Mouse (Mus musculus): Measurements from ENCODE around the gene Zfp174. TPM values are rescaled to one million over a fixed set of nuclear protein-coding genes. Genes with fewer than 3 reads are reported as not detected.
"Not testable (repeated sequence)": the region's sequence is repeated elsewhere in the genome, so short reads cannot be mapped to it uniquely, and the experiment has no call there.

The Zfp174 gene
- total RNA-seq (2021), result 1 to 10 TPM; 1.7 to 1.9 TPM
- long read RNA-seq, experiment 1, result 0 reads
- long read RNA-seq, experiment 2, full-length matches to known transcripts, result 1 of 3 reads
- long read RNA-seq, experiment 2, partial matches to known transcripts, result 0 of 3 reads
- long read RNA-seq, experiment 2, other reads (novel, unspliced or antisense), result 2 of 3 reads

- peak; percentile 80 to 90 for DNase-seq (ENCODE audit: low spot score in 2 of 2)
Observed at GRCm38 (mm10) chr16:3846711-3847518, at the start of gene Zfp174. TSS of gene Zfp174 (plus strand) at chr16:3847268.

- no peak for DNase-seq (ENCODE audit: low spot score in 2 of 2)
Observed at GRCm38 (mm10) chr16:3808176-3808575, 38.9 kb upstream of the Zfp174 start.

- not testable (repeated sequence) for DNase-seq (ENCODE audit: low spot score in 2 of 2)
Observed at GRCm38 (mm10) chr16:3814667-3815066, 32.4 kb upstream of the Zfp174 start.

- no peak for DNase-seq (ENCODE audit: low spot score in 2 of 2)
Observed at GRCm38 (mm10) chr16:3820202-3820601, 26.9 kb upstream of the Zfp174 start.

- no peak for DNase-seq (ENCODE audit: low spot score in 2 of 2)
Observed at GRCm38 (mm10) chr16:3828021-3828420, 19.0 kb upstream of the Zfp174 start.

- no peak for DNase-seq (ENCODE audit: low spot score in 2 of 2)
Observed at GRCm38 (mm10) chr16:3829727-3830126, 17.3 kb upstream of the Zfp174 start.

GRCm38 (mm10) chr16:3830588-3831109, 16.4 kb upstream of the Zfp174 start, which contains the start of gene Olfr15:
TSS of gene Olfr15 (plus strand) at chr16:3830878.
- DNase-seq (ENCODE audit: low spot score in 2 of 2), result no peak

GRCm38 (mm10) chr16:3835461-3835860, 11.6 kb upstream of the Zfp174 start:
- DNase-seq (ENCODE audit: low spot score in 2 of 2), result no peak

GRCm38 (mm10) chr16:3839157-3839885, 7.7 kb upstream of the Zfp174 start:
- DNase-seq (ENCODE audit: low spot score in 2 of 2), result no peak

- no peak for DNase-seq (ENCODE audit: low spot score in 2 of 2)
Observed at GRCm38 (mm10) chr16:3842989-3843388, 4.1 kb upstream of the Zfp174 start.

GRCm38 (mm10) chr16:3843796-3844195, 3.3 kb upstream of the Zfp174 start:
- DNase-seq (ENCODE audit: low spot score in 2 of 2), result no peak

GRCm38 (mm10) chr16:3847871-3848270, 803 bp downstream of the Zfp174 start:
- DNase-seq (ENCODE audit: low spot score in 2 of 2), result no peak

GRCm38 (mm10) chr16:3848416-3848815, 1.3 kb downstream of the Zfp174 start:
- no peak for DNase-seq (ENCODE audit: low spot score in 2 of 2)

GRCm38 (mm10) chr16:3851301-3851700, 4.2 kb downstream of the Zfp174 start:
- DNase-seq (ENCODE audit: low spot score in 2 of 2), result not testable (repeated sequence)

GRCm38 (mm10) chr16:3852586-3852985, 5.5 kb downstream of the Zfp174 start:
- no peak for DNase-seq (ENCODE audit: low spot score in 2 of 2)

- DNase-seq (ENCODE audit: low spot score in 2 of 2), result no peak
Observed at GRCm38 (mm10) chr16:3854437-3855182, 7.5 kb downstream of the Zfp174 start.

- DNase-seq (ENCODE audit: low spot score in 2 of 2), result no peak
Observed at GRCm38 (mm10) chr16:3855776-3856175, 8.7 kb downstream of the Zfp174 start.

GRCm38 (mm10) chr16:3859254-3859653, 12.2 kb downstream of the Zfp174 start:
- DNase-seq (ENCODE audit: low spot score in 2 of 2), result no peak

GRCm38 (mm10) chr16:3871815-3872214, 24.7 kb downstream of the Zfp174 start:
- no peak for DNase-seq (ENCODE audit: low spot score in 2 of 2)

GRCm38 (mm10) chr16:3872216-3873047, 25.4 kb downstream of the Zfp174 start, which contains the start of gene Naa60:
TSS of gene Naa60 (plus strand) at chr16:3872375.
- peak; percentile 73 to 85 for DNase-seq (ENCODE audit: low spot score in 2 of 2)
